8 mouse cellular contexts compared by ENCODE assay signal in the genomic region with DNA sequence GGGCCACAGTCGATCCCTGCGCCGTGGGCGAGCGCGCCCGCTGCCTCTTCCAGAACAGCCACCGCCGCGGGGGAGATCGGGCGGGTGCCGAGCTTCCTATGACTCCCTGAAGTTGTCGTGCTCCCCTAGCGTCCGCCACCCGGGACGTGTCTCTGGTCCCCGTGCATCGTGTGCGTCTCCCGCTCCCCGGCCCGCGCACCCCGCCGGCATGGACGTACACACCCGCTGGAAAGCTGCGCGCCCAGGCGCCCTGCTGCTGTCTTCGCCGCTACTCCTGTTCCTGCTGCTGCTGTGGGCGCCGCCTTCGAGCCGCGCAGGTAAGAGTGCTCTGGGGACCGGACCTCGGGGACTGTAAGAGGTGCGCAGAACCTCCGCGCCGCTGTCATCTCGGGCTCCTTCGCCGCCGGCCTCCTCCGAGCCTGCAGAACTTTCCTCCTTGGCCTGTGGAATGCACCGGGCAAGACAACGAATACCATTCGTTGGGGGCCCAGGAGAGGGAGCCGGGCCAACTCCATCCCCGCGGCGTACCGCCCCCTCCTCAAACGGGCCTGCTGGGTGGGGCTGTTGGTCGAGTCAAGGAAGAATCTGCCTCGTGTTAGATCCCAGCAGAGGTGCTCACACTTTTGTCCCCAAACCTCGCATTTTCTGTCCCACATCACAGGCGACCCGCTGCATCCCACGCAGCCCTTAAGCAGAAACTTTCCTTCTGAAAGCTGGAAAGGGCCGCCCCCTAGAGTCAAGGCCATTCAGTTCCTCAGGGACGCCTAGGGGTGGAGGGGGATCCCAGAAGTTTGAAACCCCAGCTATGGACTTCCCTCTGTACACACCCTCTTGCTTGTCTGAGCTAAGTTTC. TPM values are rescaled to one million over a fixed set of nuclear protein-coding genes. Genes with fewer than 3 reads are reported as not detected.
DNase-seq lines count a peak whose midpoint lies in the region; ATAC-seq and TF ChIP-seq lines count a peak whose summit lies in the region.

No protein-coding gene starts in this region.

- DNase-seq in frontal cortex, postnatal 25 days (ENCODE audit: low spot score in 2 of 2) = no peak
- peak; percentile 55 for DNase-seq in heart, adult 8-10 months (ENCODE audit: low spot score)
- peak; percentile 31 for DNase-seq in kidney, adult 18-20 months
- peak; percentile 88 for DNase-seq in lung, embryonic 14.5 days
- DNase-seq in ovary, postnatal 36 days (ENCODE audit: low spot score) = peak; percentile 40
- DNase-seq in layer of hippocampus, postnatal 14 days (ENCODE audit: low spot score in 2 of 2) = no peak

- H3K27me3 ChIP-seq in lung, embryonic 14.5 days (ENCODE audit: insufficient read depth, low read length) = no peaks in the 10 kb centered on the region

- peak; percentile 35 for TF ChIP-seq CTCF in cortical plate, adult 2 months (IDR thresholded peaks at IDR 0.05; ENCODE audit: extremely low read depth, insufficient read depth, low read length)
- peak; percentile 71 for TF ChIP-seq CTCF in lung, embryonic 14.5 days (IDR thresholded peaks at IDR 0.05; ENCODE audit: low read depth)

- peak overlapping the region; percentile 89 for H3K9ac ChIP-seq in lung, embryonic 14.5 days

- under 1% methylated on average over 67 of the region's 67 CpGs for WGBS in lung, embryonic 14.5 days

- peaks cover 8% of the 10 kb centered on the region; the same call in 1 of the 2 replicates for H3K36me3 ChIP-seq in lung, embryonic 14.5 days (ENCODE audit: insufficient read depth)

- H3K4me3 ChIP-seq in cortical plate, adult 2 months (ENCODE audit: insufficient read depth, low read length) = peak overlapping the region; percentile 25
- peak overlapping the region; percentile 82 for H3K4me3 ChIP-seq in lung, embryonic 14.5 days (ENCODE audit: low read depth, low read length)

- peak; percentile 41; the same call in 1 of the 2 replicates for ATAC-seq in frontal cortex, adult (ENCODE audit: low TSS enrichment)
- ATAC-seq in lung, embryonic 14.5 days (ENCODE audit: insufficient read depth) = peak; percentile 26

- peak overlapping the region; percentile 79 for H3K4me2 ChIP-seq in lung, embryonic 14.5 days

- H3K4me1 ChIP-seq in cortical plate, adult 2 months (ENCODE audit: control insufficient read depth, insufficient read depth, low read length) = no peaks in the 10 kb centered on the region
- peaks cover 22% of the 10 kb centered on the region for H3K4me1 ChIP-seq in lung, embryonic 14.5 days (ENCODE audit: insufficient read depth)

- H3K27ac ChIP-seq in cortical plate, adult 2 months (ENCODE audit: insufficient read depth, low read length) = no peak overlapping the region
- H3K27ac ChIP-seq in lung, embryonic 14.5 days (ENCODE audit: low read depth) = peak overlapping the region; percentile 93

- no peak for TF ChIP-seq POLR2A in cortical plate, adult 2 months (IDR thresholded peaks at IDR 0.05; ENCODE audit: extremely low read depth, insufficient read depth, low read length)

- H3K9me3 ChIP-seq in lung, embryonic 14.5 days (ENCODE audit: low read depth, low read length) = no peaks in the 10 kb centered on the region

RNA-seq across cellular contexts. Expression of a gene that starts 0.6 kb away (rescaled TPM):
- 32.6 and 34.1 TPM in 2 replicates for polyA plus RNA-seq in cortical plate, adult 2 months (2012; rRNA removed)
- total RNA-seq in heart, adult 8-10 months (2022) = 10 to 100 TPM; 10.8 to 17.6 (median 15.1) TPM
- polyA plus RNA-seq in lung, embryonic 14.5 days (2014; fragmentation: Nextera tagmentation; extraction: Ambion mirVana) = 81.7 and 83.2 TPM in 2 replicates
- total RNA-seq in layer of hippocampus, postnatal 14 days (2021) = 1 to 10 TPM; 5.9 to 6.1 TPM

Comparison
In these comparisons a context has a peak if more than half of its experiments do, and no peak if none do; other contexts are left out.
1. DNase-seq: peak in heart, adult 8-10 months (single experiment), kidney, adult 18-20 months (single experiment), lung, embryonic 14.5 days (single experiment) and ovary, postnatal 36 days (single experiment); none in frontal cortex, postnatal 25 days (0 of 2) and layer of hippocampus, postnatal 14 days (0 of 2).